Mouse (Mus musculus) hindbrain, embryonic 16.5 days (tissue): ENCODE measurements around the gene Lama4. TPM values are rescaled to one million over a fixed set of nuclear protein-coding genes. Genes with fewer than 3 reads are reported as not detected.

Experiments
- ATAC-seq: fragments of 200-750 bp; cut with Nextera tagmentation; 2 replicates; pipeline ENCODE4 v1.8.0; 2017; ENCODE audit warnings: moderate TSS enrichment, moderate library complexity
- H3K27ac ChIP-seq: fragments of 300-500 bp; sonication (generic); 2 replicates; pipeline ENCODE4 v1.5.1; 2014; ENCODE audit warnings: low read depth, mild to moderate bottlenecking, control low read depth, low read length, moderate library complexity
- H3K27me3 ChIP-seq: fragments of 300-500 bp; sonication (generic); replicated peaks from 2 replicates; pipeline ENCODE4 v1.6.1; 2014; ENCODE audit warnings: low read length; ENCODE audit not compliant: control insufficient read depth, insufficient read depth
- H3K36me3 ChIP-seq: fragments of 300-500 bp; sonication (generic); 2 replicates; pipeline ENCODE4 v1.6.1; 2014; ENCODE audit warnings: mild to moderate bottlenecking, low read length, moderate library complexity, mixed read lengths; ENCODE audit not compliant: control insufficient read depth, insufficient read depth
- H3K4me1 ChIP-seq: fragments of 300-500 bp; sonication (generic); 2 replicates; pipeline ENCODE4 v1.6.1; 2014; ENCODE audit warnings: low read depth, low read length; ENCODE audit not compliant: control insufficient read depth, insufficient read depth
- H3K4me2 ChIP-seq: fragments of 300-500 bp; sonication (generic); 2 replicates; pipeline ENCODE4 v1.6.1; 2014; ENCODE audit warnings: mild to moderate bottlenecking, low read length, control low read depth, moderate library complexity
- H3K4me3 ChIP-seq: fragments of 300-500 bp; sonication (generic); 2 replicates; pipeline ENCODE4 v1.5.1; 2014; ENCODE audit warnings: mild to moderate bottlenecking, low read length, control low read depth, moderate library complexity
- H3K9ac ChIP-seq: fragments of 300-500 bp; sonication (generic); 2 replicates; pipeline ENCODE4 v1.6.1; 2014; ENCODE audit warnings: low read depth, mild to moderate bottlenecking, control low read depth, low read length, moderate library complexity
- H3K9me3 ChIP-seq: fragments of 300-500 bp; sonication (generic); 2 replicates; pipeline ENCODE4 v1.6.1; 2014; ENCODE audit warnings: mild to moderate bottlenecking, low read length, moderate library complexity; ENCODE audit not compliant: control insufficient read depth
- WGBS: fragments of 180-500 bp; shearing (Covaris S2); extraction: QIAGEN DNeasy Blood & Tissue Kit; methylation state at CpG from one replicate; pipeline ENCODE4 v1.1.7; 2014; 5-methylcytosine and 5-hydroxymethylcytosine counted together
- polyA plus RNA-seq: library from polyadenylated mRNA; unstranded; fragments of >200 nt; fragmentation: Nextera tagmentation; extraction: Ambion mirVana; gene quantifications from 2 replicates; pipeline ENCODE4 v1.2.1, GENCODE M21; 2015

Gene Lama4
- polyA plus RNA-seq, 1 experiment from 2014 or later: 18.7 TPM

DNA sequence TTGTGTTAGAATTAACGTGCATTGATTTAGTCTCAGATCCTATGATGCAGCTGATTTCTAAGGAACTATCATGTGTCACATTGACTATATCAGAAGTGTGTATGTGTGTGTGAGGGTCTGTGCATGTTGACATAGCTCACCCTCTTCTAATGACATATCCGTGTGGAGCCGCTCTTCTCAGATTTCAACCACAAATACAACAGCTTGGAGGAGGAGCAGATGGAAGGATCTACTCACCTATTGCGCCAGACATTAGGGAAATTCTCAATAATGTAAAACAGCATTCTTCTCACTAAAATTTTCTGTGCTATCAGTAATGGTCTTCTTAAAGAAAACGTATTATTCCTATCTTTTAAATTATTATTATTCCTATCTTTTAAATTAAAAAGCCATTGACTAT is 191.4 kb downstream of the Lama4 start:
- WGBS: 92% methylated on average over 5 of the region's 5 CpGs
- Histone ChIP-seq H3K4me1 (no peaks in the 10 kb centered on the region), H3K9me3 (no peaks in the 10 kb centered on the region), H3K9ac (no peak overlapping the region), H3K27me3 (no peaks in the 10 kb centered on the region), H3K27ac (no peak overlapping the region), H3K36me3 (no peaks in the 10 kb centered on the region), H3K4me2 (no peak overlapping the region), H3K4me3 (no peak overlapping the region)
- ATAC-seq: no peak

DNA sequence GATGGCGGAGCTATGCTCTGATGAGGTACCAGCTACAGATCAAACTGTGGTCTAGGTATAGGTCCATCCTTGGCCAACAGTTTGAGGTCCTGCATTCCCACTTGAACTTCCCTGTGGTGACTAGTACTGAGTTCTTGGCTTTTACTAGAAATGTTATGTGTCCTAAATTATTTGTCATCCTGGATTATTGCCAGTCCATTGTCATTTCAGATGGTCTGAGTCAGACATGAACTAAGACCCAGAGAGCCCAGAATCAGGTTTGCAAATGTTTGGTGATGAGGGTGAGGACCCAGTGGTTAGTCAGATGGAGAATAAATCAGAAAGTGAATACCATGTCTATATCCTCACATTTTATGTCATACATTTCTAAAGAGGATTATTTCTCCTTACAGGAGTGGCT is 192.0 kb downstream of the Lama4 start:
- H3K9ac ChIP-seq: no peak overlapping the region
- H3K36me3 ChIP-seq: no peaks in the 10 kb centered on the region
- no peak for ATAC-seq
- H3K4me3 ChIP-seq: no peak overlapping the region
- no peak overlapping the region for H3K4me2 ChIP-seq
- H3K27me3 ChIP-seq: no peaks in the 10 kb centered on the region
- H3K9me3 ChIP-seq: no peaks in the 10 kb centered on the region
- WGBS: 100% methylated on average over 1 of the region's 1 CpGs
- H3K27ac ChIP-seq: no peak overlapping the region
- no peaks in the 10 kb centered on the region for H3K4me1 ChIP-seq

DNA sequence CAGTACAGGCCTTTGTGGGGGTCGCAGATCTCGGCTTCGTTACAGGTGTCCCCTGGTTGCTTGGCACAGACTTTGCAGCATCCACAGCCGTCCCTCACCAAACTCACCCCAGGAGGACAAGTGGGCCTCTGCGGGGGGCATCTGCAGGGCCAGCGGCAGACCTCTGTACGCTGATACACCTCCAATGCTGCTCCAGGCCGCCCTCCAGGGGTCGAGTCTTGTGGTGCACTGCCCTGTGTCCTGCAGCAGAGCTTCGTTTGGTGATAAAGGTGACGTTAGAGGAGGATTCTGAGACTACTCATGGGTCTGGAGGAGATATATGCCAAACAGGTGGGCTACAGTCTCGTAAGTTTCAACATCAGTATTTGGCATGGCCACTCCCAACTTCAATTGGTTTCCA is 193.0 kb downstream of the Lama4 start:
- Histone ChIP-seq H3K4me2 (no peak overlapping the region), H3K4me3 (no peak overlapping the region), H3K27ac (no peak overlapping the region), H3K9me3 (no peaks in the 10 kb centered on the region), H3K36me3 (no peaks in the 10 kb centered on the region), H3K27me3 (no peaks in the 10 kb centered on the region), H3K9ac (no peak overlapping the region), H3K4me1 (no peaks in the 10 kb centered on the region)
- 59% methylated on average over 12 of the region's 12 CpGs for WGBS
- no peak for ATAC-seq

Other genes with a start within 250 kb of the Lama4 start
- gene Rfpl4b, start 143.7 kb upstream of the Lama4 start, polyA plus RNA-seq: not detected in 2 replicates
- gene Fam229b, start 168.4 kb downstream of the Lama4 start, polyA plus RNA-seq: 28.3 and 34.2 TPM in 2 replicates
- 6.8 and 7.2 TPM in 2 replicates for gene Tube1, start 168.5 kb downstream of the Lama4 start, polyA plus RNA-seq
- gene Ccn6, start 198.3 kb downstream of the Lama4 start, polyA plus RNA-seq: 0.61 and 0.69 TPM in 2 replicates